Mouse (Mus musculus): Measurements from ENCODE around the gene Coa5. TPM values are rescaled to one million over a fixed set of nuclear protein-coding genes. Genes with fewer than 3 reads are reported as not detected.

Coa5 gene
- total RNA-seq, 2 experiments from 2014 or later, result 106 to 107 TPM

DNA sequence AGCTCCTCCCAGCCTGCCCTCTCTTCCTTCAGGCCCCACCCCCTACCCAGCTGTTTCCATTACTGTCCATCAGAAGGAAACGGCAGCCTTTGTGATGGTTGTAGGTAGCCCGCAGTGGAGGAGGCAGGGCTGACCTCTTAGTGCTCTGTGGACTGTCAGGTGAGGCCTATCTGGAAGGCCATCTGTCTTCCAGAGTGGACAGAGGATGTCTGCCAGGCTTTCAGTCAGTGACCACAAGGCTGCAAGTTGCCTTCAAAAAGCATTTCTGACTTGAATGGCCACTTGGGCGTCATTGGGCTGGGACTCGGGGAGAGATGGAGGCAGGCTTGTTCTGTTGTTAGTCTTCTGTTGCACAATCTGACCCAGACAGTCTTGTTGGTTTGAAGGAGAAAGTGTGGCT, 50.4 kb downstream of the Coa5 start:
- DNase-seq, result peak; percentile 1
- intact Hi-C loops (cut with DNase I; ENCODE audit: low total_unique reads), result no loop called here

GRCm38 (mm10) chr1:37378095-37378494, 51.8 kb downstream of the Coa5 start:
- intact Hi-C loops (cut with DNase I; ENCODE audit: low total_unique reads), result no loop called here
- no peak for DNase-seq

- DNase-seq, result no peak
- intact Hi-C loops (cut with DNase I; ENCODE audit: low total_unique reads), result no loop called here
Measured at GRCm38 (mm10) chr1:37376751-37377150, 53.2 kb downstream of the Coa5 start.

DNA sequence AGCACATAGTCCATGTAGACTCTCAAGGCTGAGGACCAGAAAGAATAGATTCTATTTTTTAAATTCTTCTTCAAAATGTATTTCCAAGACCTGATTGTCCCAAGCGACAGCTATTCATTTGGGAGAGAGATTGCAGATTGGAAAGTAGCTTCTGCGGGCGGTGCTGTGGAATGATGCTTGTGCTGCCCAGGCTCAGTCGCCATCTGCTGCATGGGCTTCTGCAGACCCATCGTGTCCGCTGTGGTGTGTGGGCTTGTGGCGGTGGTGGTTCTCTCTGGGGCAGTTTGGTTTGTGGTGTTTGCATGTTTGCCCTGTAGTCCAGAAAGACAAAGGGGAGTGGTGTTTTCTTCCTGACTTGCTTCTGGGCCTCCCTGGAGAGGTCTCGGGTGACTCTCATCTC, 53.7 kb downstream of the Coa5 start:
- intact Hi-C loops (cut with DNase I; ENCODE audit: low total_unique reads), result no loop called here
- peak; percentile 2 for DNase-seq

DNA sequence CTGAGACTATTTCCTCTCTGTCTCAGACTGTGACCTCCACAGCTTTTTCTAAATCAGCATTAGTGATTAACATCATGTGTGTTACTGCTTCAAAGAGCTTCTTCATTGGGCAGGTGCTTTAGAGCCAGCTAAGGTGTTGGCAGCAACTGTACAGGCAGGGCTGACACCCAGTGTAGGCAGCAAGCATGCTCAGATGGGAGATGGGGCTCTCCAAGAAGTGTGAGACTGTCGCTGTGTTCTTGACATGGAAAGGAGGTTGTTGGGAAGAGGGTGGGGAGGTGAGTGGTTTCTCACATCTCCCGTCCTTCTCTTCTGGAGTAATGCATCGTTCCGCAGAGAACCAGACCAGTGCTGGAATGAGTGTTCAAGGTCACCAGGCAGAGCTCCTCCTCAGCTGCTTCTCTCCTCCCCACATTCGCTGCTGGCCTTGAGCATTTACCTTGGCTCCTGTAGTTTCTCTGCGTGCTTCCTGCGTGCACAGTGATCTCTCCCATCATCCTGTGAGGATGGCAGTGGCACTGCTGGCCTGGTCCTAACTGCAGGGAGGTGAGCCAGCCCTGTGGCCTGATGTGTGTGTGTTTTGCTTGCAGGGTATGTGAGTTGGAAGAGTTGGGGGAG, 61.0 kb downstream of the Coa5 start:
- DNase-seq, result peak; percentile 2
- intact Hi-C loops (cut with DNase I; ENCODE audit: low total_unique reads), result no loop called here

DNA sequence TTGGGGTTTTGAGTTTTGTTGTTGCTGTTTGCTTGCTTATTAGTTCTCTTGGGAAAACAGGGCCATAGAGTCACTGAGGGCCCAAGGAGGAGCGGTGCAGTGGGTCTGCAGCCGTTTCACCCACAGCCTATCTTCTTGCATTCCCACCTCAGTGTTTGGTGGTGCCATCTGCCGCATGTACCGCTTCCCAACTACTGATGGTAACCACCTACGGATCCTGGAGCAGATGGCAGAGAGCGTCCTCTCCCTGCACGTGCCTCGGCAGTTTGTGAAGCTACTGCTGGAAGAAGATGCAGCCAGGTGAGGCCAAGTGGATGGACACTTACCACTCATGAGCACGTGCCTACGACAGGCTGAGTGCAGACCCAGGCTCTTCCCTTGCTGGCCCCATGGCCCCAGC, 61.8 kb downstream of the Coa5 start:
- intact Hi-C loops (cut with DNase I; ENCODE audit: low total_unique reads), result no loop called here

More for the DNA sequence above, 61.8 kb downstream of the Coa5 start:
- DNase-seq, result no peak

Other genes with a start within 250 kb of the Coa5 start
- gene Cnga3, start 215.7 kb downstream of the Coa5 start, total RNA-seq (2021), result under 1 TPM; 0.51 to 0.92 TPM
- gene Inpp4a, start 130.2 kb downstream of the Coa5 start, total RNA-seq (2021), result 10 to 100 TPM; 16.8 to 17.8 TPM
- gene Unc50, start within 50 bp of the Coa5 start, total RNA-seq (2021), result 10 to 100 TPM; 19.7 to 20.2 TPM
- gene Mgat4a, start 110.9 kb upstream of the Coa5 start, total RNA-seq (2021), result 1 to 10 TPM; 5.1 to 8.5 TPM